Mouse (Mus musculus): ENCODE results near the gene Nipal4. TPM values are rescaled to one million over a fixed set of nuclear protein-coding genes. Genes with fewer than 3 reads are reported as not detected.

Gene Nipal4
- polyA plus RNA-seq, 1 experiment from 2014 or later, result 5.1 TPM

DNA sequence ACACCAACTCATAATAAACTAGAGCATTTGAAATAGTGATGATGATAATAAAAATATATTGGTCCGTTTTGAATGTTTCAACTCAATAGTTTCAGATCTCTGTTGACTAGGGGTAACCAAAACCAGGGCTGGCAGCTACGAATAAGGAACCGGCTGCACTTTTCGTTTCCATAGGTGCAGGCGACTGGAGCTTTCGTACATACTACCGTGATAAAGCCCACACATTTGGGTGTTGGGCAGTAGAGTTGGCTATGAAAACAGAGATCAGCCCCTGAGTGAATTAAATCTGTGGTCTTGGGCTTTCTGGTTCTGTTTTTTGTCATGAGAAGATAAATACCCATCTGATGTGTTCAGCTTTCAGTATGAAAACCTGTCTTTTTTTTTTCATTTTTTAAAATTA is 40.0 kb downstream of the Nipal4 start:
- no peaks in the 10 kb centered on the region for H3K9me3 ChIP-seq (ENCODE audit: control insufficient read depth, low read depth, low read length)
- H3K4me3 ChIP-seq (ENCODE audit: low read depth, low read length), result no peak overlapping the region
- peaks cover 26% of the 10 kb centered on the region; the same call in 1 of the 2 replicates for H3K36me3 ChIP-seq (ENCODE audit: control insufficient read depth, insufficient read depth, low read length)
- ATAC-seq (ENCODE audit: insufficient number of reproducible peaks, insufficient read depth, low FRiP score, low read depth), result no peak
- H3K27me3 ChIP-seq (ENCODE audit: control insufficient read depth, insufficient read depth, low read length), result no peaks in the 10 kb centered on the region
- no peaks in the 10 kb centered on the region for H3K4me1 ChIP-seq (ENCODE audit: control insufficient read depth, insufficient read depth, low read length)
- no peak overlapping the region for H3K4me2 ChIP-seq (replicated peaks; ENCODE audit: low read depth, low read length)
- H3K9ac ChIP-seq (replicated peaks; ENCODE audit: low read depth, low read length), result no peak overlapping the region
- 93% methylated on average over 7 of the region's 7 CpGs for WGBS
- H3K27ac ChIP-seq (ENCODE audit: low read length), result no peak overlapping the region

DNA sequence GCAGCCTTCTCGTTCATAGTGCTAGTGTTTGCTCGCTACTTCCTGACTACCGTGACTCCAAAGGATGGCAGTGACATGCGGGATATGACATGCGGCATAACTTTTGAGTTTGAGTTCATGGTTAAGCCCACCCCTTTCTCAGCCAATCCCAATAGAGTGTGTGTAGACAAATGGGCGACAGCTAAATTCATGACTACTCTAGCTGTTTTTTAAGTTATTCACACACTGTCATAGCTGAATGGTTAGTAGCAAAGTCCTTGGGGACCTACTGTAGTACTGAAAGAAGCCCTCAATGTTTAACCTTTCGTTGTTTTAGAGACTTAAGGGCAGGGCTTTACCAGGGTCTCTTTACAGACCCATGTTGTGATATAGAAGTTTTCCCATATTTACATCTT is 40.5 kb downstream of the Nipal4 start:
- 90% methylated on average over 7 of the region's 7 CpGs for WGBS
- ATAC-seq (ENCODE audit: insufficient number of reproducible peaks, insufficient read depth, low FRiP score, low read depth), result no peak
- Histone ChIP-seq H3K9me3 (ENCODE audit: control insufficient read depth, low read depth, low read length) (no peaks in the 10 kb centered on the region), H3K4me3 (ENCODE audit: low read depth, low read length) (no peak overlapping the region), H3K27ac (ENCODE audit: low read length) (no peak overlapping the region), H3K4me2 (replicated peaks; ENCODE audit: low read depth, low read length) (no peak overlapping the region), H3K4me1 (ENCODE audit: control insufficient read depth, insufficient read depth, low read length) (no peaks in the 10 kb centered on the region), H3K36me3 (ENCODE audit: control insufficient read depth, insufficient read depth, low read length) (peaks cover 26% of the 10 kb centered on the region; the same call in 1 of the 2 replicates), H3K27me3 (ENCODE audit: control insufficient read depth, insufficient read depth, low read length) (no peaks in the 10 kb centered on the region), H3K9ac (replicated peaks; ENCODE audit: low read depth, low read length) (no peak overlapping the region)

DNA sequence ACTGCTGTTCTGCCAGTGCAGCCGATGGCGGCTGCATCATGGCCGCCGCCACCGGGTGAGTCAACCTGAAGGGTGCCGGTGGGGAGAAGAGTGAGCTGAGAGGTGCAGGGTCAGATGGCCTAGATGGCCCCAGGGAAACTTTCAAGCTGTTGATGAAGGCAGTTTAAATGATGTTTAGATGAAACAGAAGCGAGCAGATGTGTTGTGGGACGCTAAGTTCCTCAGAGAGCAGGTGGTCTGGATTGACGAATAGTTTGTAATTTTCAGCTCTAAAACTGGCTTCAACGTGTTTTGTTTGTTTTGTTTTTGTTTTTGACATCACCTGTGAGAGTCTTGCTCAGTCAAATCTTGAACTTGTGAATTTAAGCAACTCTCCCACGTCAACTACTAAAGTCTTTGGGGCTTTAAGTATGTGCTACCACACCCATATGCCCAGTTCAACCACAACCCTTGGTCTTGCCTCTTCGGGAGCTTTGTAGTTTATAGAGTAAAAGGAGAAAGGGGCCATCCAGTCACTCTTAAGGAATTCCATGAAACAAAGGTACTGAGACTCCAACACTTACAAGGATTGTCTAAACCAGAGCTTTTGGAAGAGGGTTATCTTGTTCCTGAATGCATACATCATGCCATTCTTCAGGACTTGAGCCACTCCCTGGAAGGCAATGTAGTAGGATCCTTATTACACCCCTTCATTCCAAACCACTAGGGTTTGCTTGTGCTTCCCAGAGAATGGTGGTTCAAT is 41.0 kb downstream of the Nipal4 start:
- no peaks in the 10 kb centered on the region for H3K4me1 ChIP-seq (ENCODE audit: control insufficient read depth, insufficient read depth, low read length)
- WGBS, result 90% methylated on average over 12 of the region's 12 CpGs
- no peak for ATAC-seq (ENCODE audit: insufficient number of reproducible peaks, insufficient read depth, low FRiP score, low read depth)
- no peaks in the 10 kb centered on the region for H3K9me3 ChIP-seq (ENCODE audit: control insufficient read depth, low read depth, low read length)
- no peak overlapping the region for H3K4me2 ChIP-seq (replicated peaks; ENCODE audit: low read depth, low read length)
- H3K4me3 ChIP-seq (ENCODE audit: low read depth, low read length), result no peak overlapping the region
- H3K27me3 ChIP-seq (ENCODE audit: control insufficient read depth, insufficient read depth, low read length), result no peaks in the 10 kb centered on the region
- peaks cover 23% of the 10 kb centered on the region; the same call in 1 of the 2 replicates for H3K36me3 ChIP-seq (ENCODE audit: control insufficient read depth, insufficient read depth, low read length)
- H3K9ac ChIP-seq (replicated peaks; ENCODE audit: low read depth, low read length), result no peak overlapping the region
- H3K27ac ChIP-seq (ENCODE audit: low read length), result no peak overlapping the region

DNA sequence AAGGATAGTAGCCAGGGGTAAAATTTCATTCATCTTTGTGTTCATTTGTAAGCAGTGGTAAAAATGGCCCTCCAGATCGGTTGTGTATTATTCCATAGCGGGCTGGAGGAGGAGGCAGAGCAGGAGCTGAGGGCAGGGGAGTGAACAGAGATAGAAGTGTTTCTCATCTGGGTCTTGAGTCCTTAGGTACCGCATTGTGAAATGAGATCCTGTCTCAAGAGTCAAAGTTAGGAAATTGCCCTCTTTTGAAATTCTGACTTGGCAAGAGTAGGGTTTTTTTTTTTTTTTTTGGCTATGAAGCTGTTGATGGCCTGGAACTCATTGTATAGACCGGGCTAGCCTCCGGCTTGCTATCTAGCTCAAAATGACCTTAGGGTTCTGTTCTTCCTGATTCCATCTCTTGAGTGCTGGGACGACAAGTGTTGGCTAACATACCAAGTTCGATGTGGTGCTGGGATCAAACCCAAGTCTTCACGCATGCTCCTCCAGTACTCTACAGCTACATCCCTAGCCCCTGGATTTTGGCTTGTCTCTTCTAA is 42.9 kb downstream of the Nipal4 start:
- H3K9ac ChIP-seq (replicated peaks; ENCODE audit: low read depth, low read length), result no peak overlapping the region
- H3K4me3 ChIP-seq (ENCODE audit: low read depth, low read length), result no peak overlapping the region
- no peak overlapping the region for H3K4me2 ChIP-seq (replicated peaks; ENCODE audit: low read depth, low read length)
- ATAC-seq (ENCODE audit: insufficient number of reproducible peaks, insufficient read depth, low FRiP score, low read depth), result no peak
- no peak overlapping the region for H3K27ac ChIP-seq (ENCODE audit: low read length)
- H3K4me1 ChIP-seq (ENCODE audit: control insufficient read depth, insufficient read depth, low read length), result no peaks in the 10 kb centered on the region
- WGBS, result 93% methylated on average over 8 of the region's 8 CpGs
- no peaks in the 10 kb centered on the region for H3K9me3 ChIP-seq (ENCODE audit: control insufficient read depth, low read depth, low read length)
- no peaks in the 10 kb centered on the region for H3K27me3 ChIP-seq (ENCODE audit: control insufficient read depth, insufficient read depth, low read length)
- peaks cover 29% of the 10 kb centered on the region for H3K36me3 ChIP-seq (ENCODE audit: control insufficient read depth, insufficient read depth, low read length)

DNA sequence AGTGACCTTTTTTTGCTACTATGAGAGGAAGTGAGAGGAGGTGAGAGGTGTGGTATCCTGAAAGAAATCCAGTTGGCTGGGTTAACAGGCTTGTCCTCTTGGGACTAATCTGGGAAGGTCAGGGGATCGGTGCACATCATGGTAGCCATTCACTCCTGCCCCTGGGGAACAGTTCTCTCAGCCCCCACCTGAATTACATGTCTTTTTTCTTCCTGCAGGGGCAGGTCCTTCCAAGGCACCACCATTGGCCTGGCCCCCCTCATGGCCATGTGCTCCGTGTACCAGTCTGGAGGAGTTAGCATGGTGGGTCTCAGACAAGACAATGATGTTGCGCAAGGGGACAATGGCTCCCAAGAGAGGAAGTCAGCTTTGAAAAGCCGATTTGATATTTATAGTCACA is 43.4 kb downstream of the Nipal4 start:
- 86% methylated on average over 4 of the region's 4 CpGs for WGBS
- H3K27ac ChIP-seq (ENCODE audit: low read length), result no peak overlapping the region
- no peak for ATAC-seq (ENCODE audit: insufficient number of reproducible peaks, insufficient read depth, low FRiP score, low read depth)
- no peak overlapping the region for H3K9ac ChIP-seq (replicated peaks; ENCODE audit: low read depth, low read length)
- H3K27me3 ChIP-seq (ENCODE audit: control insufficient read depth, insufficient read depth, low read length), result no peaks in the 10 kb centered on the region
- H3K36me3 ChIP-seq (ENCODE audit: control insufficient read depth, insufficient read depth, low read length), result peaks cover 34% of the 10 kb centered on the region
- no peak overlapping the region for H3K4me2 ChIP-seq (replicated peaks; ENCODE audit: low read depth, low read length)
- no peaks in the 10 kb centered on the region for H3K4me1 ChIP-seq (ENCODE audit: control insufficient read depth, insufficient read depth, low read length)
- no peak overlapping the region for H3K4me3 ChIP-seq (ENCODE audit: low read depth, low read length)
- no peaks in the 10 kb centered on the region for H3K9me3 ChIP-seq (ENCODE audit: control insufficient read depth, low read depth, low read length)

DNA sequence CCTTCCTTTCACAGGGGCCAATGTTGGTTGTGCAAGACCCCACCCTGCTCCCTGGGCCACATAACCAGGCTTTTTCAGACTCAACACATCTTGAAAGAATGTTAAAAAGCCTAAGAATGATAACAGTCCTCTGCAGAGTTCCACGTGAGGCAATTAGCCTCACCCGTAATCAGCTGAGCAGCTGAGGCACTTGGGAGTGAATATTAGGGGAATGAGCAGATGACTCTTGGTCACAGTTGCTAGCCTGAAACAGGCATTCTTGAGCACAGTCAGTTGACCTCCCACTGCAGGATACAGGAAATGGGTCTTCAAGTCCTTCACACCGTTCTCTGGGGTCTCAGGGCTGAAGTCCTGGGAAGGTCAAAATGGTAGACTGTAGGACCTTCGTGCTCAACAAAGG is 44.6 kb downstream of the Nipal4 start:
- peaks cover 29% of the 10 kb centered on the region for H3K36me3 ChIP-seq (ENCODE audit: control insufficient read depth, insufficient read depth, low read length)

DNA sequence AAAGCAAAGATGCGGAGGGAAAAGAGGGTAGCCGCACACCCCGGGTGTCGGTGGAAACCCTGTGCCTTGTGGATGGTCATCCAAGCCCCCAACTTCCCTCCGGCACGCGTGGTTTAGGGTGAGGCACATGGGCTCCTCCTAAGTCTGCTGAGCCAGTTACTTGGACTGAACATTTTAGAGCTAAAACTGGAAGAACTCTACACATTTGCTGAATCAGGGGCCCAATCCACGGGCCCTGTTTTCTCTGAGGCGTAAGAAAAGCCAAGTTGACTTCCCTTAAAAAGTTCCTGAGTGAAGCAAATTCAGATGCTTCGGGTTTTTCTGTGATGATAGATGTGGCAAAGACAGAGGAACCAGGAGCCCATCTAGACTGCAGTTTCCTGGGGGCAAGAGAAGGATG is 46.2 kb downstream of the Nipal4 start:
- Histone ChIP-seq H3K36me3 (ENCODE audit: control insufficient read depth, insufficient read depth, low read length) (peaks cover 29% of the 10 kb centered on the region), H3K27me3 (ENCODE audit: control insufficient read depth, insufficient read depth, low read length) (no peaks in the 10 kb centered on the region), H3K4me1 (ENCODE audit: control insufficient read depth, insufficient read depth, low read length) (peaks cover 7% of the 10 kb centered on the region; the same call in 1 of the 2 replicates), H3K9ac (replicated peaks; ENCODE audit: low read depth, low read length) (no peak overlapping the region), H3K4me3 (ENCODE audit: low read depth, low read length) (no peak overlapping the region), H3K4me2 (replicated peaks; ENCODE audit: low read depth, low read length) (no peak overlapping the region), H3K27ac (ENCODE audit: low read length) (no peak overlapping the region), H3K9me3 (ENCODE audit: control insufficient read depth, low read depth, low read length) (no peaks in the 10 kb centered on the region)
- 89% methylated on average over 10 of the region's 10 CpGs for WGBS
- ATAC-seq (ENCODE audit: insufficient number of reproducible peaks, insufficient read depth, low FRiP score, low read depth), result no peak

More for the DNA sequence above, 44.6 kb downstream of the Nipal4 start:
- H3K4me1 ChIP-seq (ENCODE audit: control insufficient read depth, insufficient read depth, low read length), result no peaks in the 10 kb centered on the region
- no peaks in the 10 kb centered on the region for H3K9me3 ChIP-seq (ENCODE audit: control insufficient read depth, low read depth, low read length)
- no peak overlapping the region for H3K4me3 ChIP-seq (ENCODE audit: low read depth, low read length)
- no peaks in the 10 kb centered on the region for H3K27me3 ChIP-seq (ENCODE audit: control insufficient read depth, insufficient read depth, low read length)
- no peak overlapping the region for H3K4me2 ChIP-seq (replicated peaks; ENCODE audit: low read depth, low read length)
- 75% methylated on average over 4 of the region's 4 CpGs for WGBS
- no peak for ATAC-seq (ENCODE audit: insufficient number of reproducible peaks, insufficient read depth, low FRiP score, low read depth)
- H3K27ac ChIP-seq (ENCODE audit: low read length), result no peak overlapping the region
- H3K9ac ChIP-seq (replicated peaks; ENCODE audit: low read depth, low read length), result no peak overlapping the region

DNA sequence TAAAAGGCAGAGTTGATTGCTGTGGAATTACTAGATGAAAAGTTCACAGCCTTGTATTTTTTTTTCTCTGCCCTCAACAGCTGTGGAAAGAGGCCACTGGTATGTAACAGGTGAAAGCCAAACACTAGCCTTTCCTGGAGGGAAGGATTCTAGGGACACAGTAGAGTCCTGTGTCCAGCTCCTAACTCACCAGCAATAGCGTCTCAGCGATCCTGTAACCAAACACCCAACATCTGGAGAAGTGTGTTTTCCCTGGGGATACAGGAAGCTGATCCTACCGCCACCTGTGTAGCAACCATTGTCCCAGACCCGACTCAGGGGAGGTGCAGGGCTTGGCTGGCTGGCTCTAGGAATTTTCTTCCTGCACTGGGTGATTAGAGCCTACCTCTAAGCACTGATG is 46.7 kb downstream of the Nipal4 start:
- no peak for ATAC-seq (ENCODE audit: insufficient number of reproducible peaks, insufficient read depth, low FRiP score, low read depth)
- Histone ChIP-seq H3K4me3 (ENCODE audit: low read depth, low read length) (no peak overlapping the region), H3K4me1 (ENCODE audit: control insufficient read depth, insufficient read depth, low read length) (peaks cover 8% of the 10 kb centered on the region; the same call in 1 of the 2 replicates), H3K27me3 (ENCODE audit: control insufficient read depth, insufficient read depth, low read length) (no peaks in the 10 kb centered on the region), H3K9me3 (ENCODE audit: control insufficient read depth, low read depth, low read length) (no peaks in the 10 kb centered on the region), H3K9ac (replicated peaks; ENCODE audit: low read depth, low read length) (no peak overlapping the region), H3K36me3 (ENCODE audit: control insufficient read depth, insufficient read depth, low read length) (peaks cover 27% of the 10 kb centered on the region), H3K27ac (ENCODE audit: low read length) (no peak overlapping the region), H3K4me2 (replicated peaks; ENCODE audit: low read depth, low read length) (no peak overlapping the region)
- WGBS, result 25% methylated on average over 4 of the region's 4 CpGs

All from stomach, embryonic 14.5 days (tissue).